Mouse (Mus musculus) B cell, adult 67 days (primary cell): Measurements from ENCODE around the gene Umod. TPM values are rescaled to one million over a fixed set of nuclear protein-coding genes. Genes with fewer than 3 reads are reported as not detected.

ENCODE experiments used
- total RNA-seq, 2 experiments: library from RNA; stranded (reverse); gene quantifications; 4 replicates each; pipeline ENCODE4 v1.2.4; 2023

Umod gene
- total RNA-seq: not detected

DNA sequence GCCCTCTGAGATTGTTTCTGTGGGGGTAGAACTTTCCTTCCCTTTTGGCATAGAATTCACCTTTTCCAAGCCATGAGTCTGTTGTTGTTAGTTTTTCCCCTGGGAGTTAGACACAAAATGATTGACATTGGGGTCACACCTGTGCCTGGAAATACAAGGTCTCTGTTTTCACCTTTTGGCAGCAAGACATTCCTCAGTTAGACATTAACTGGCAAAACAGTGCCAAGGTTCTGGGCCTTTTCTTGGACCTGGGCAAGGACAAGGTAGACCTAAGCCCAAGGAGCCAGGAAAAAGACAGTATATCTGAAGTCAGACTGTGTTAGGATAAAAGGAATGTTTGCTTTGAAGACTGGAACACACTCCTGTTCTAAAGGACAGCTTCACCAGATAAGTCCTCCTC lies at the start of gene Umod:
Gene Umod, minus strand, starts transcription at position 27 of the 400 bp plus-strand sequence.

DNA sequence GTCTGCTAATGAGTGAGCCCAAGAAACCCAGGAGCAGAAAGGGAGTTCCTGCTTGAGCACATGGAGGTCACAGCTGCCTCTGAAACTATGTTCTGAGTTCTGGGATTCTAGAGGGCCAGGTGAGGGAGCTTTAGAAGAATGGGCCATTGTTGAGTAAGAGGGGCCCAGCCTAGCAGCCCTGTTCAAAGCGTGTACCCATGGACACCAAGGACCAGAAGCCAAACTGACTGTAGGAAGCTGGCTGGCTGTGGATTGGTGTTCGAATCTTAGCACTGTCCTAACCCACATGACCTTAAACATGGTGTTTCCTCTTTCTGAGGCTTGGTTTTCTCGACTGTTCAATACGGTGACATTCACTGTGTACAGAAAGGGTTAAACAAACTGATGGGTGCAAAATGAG lies 44.3 kb upstream of the Umod start, which contains the start of gene Pdilt:
Gene Pdilt, minus strand, starts transcription at position 101 of the 400 bp plus-strand sequence.

DNA sequence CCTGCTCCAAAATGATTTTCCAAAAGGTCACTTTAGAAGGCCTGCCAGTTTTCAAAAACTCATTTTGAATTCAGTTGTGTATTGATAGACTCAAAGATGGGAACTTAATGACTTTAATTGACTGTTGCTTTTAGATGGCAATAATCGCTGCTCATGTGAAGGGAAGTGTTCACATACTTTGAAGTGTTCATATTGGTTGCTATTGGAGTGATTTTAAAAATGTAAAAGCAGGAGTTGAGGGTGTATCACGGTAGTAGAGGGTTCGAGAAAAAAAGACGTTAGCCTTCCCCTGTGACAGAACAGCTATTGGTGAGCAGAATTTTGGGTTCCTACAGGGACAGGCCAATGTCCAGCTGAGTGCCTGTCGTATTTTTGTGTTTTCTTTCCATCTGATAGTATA lies 40.1 kb upstream of the Umod start, which contains the start of gene Acsm5:
Gene Acsm5, plus strand, starts transcription at position 301 of the 400 bp plus-strand sequence.

DNA sequence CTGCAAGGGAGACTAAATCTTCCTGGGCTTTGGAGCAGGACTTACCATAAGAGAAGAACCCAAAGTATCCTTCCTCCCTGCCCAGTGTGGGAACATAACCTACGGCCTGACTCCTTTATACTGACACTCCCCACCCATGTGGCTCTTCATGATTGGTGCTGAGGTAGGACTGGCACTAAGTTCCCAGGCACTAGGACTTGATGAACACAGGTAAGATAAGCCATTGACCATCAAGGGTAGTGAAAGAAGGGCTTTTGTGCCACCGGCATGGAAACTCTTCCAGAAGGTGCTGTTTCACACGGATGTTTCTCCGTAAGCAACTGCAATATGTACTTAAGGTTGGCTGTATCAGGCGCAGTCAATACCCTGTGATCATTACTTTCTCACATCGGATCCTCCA lies 19.9 kb downstream of the Umod start, which contains the start of gene Gp2:
Gene Gp2, minus strand, starts transcription at position 101 of the 400 bp plus-strand sequence.

Other genes with a start within 250 kb of the Umod start
- gene Gp2, start 20.0 kb downstream of the Umod start, total RNA-seq: not detected
- gene Acsm5, start 40.2 kb upstream of the Umod start, total RNA-seq: not detected
- not detected for gene Pdilt, start 44.2 kb upstream of the Umod start, total RNA-seq
- gene Acsm2, start 75.1 kb upstream of the Umod start, total RNA-seq: not detected
- not detected for gene Acsm1, start 127.7 kb upstream of the Umod start, total RNA-seq
- gene Acsm4, start 210.7 kb upstream of the Umod start, total RNA-seq: not detected
- gene Thumpd1, start 241.5 kb upstream of the Umod start, total RNA-seq: 10 to 100 TPM; 69.8 to 84.5 TPM